Mouse (Mus musculus): Measurements from ENCODE around the gene Atoh8.

- TF ChIP-seq CTCF (IDR thresholded peaks at IDR 0.05) = no peak
- TF ChIP-seq EP300 (IDR thresholded peaks at IDR 0.05) = no peak
These were observed 32.1 kb downstream of the Atoh8 start for GRCm38 (mm10) chr6:72203279-72203678.

All from lung, postnatal 0 days (tissue).